Mouse (Mus musculus) liver, adult (tissue): ENCODE results near the gene Zfp664.

Source experiments
- GATA4 ChIP-seq: IDR thresholded peaks from 2 replicates; pipeline ENCODE4 v1.6.1; 2014; ENCODE audit warnings: mild to moderate bottlenecking, low read length; ENCODE audit not compliant: insufficient replicate concordance

Zfp664 gene

DNA sequence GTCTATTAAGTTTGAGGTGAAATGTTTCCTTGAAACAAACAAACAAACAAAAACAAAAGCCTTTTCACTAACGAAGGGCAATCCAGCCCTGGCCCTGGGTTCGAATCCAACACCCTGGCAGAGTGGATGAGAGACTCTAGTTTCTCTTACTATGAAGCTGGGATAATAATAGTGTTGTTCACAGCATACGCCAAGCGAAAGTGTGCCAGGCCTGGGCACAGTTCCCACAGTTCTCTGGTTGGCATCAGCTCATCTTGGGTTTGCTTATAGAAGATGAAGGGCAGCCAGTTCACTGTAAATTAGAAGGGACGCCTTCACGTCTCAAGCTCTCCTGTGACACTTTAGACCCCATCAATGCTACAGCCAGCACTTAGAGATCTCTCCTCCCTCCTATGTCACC is 39.2 kb downstream of the Zfp664 start:
- no peak for TF ChIP-seq GATA4

- no peak for TF ChIP-seq GATA4
These were observed 39.7 kb downstream of the Zfp664 start for GRCm38 (mm10) chr5:124902195-124902594.

DNA sequence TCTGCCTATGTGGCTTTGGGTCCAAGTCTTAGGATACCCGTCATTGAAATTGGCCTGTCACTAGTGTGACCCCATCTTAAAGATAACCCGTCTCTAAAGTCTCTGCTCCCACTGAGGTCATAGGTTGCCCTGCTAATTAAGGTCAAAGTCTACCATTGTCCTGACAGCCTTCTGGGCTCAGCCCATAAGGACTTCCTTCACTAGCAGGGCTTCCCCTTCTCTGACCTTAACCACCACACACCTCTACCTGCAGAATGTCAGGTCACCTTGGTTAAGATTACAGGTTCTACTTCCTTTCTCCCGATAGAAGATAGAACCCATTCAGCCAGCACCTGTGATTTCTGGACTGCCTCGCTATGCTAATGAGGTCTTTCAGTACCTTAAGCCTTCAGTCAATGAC is 41.4 kb downstream of the Zfp664 start:
- no peak for TF ChIP-seq GATA4

- TF ChIP-seq GATA4, result no peak
These were observed 44.4 kb downstream of the Zfp664 start for GRCm38 (mm10) chr5:124906890-124907289.

DNA sequence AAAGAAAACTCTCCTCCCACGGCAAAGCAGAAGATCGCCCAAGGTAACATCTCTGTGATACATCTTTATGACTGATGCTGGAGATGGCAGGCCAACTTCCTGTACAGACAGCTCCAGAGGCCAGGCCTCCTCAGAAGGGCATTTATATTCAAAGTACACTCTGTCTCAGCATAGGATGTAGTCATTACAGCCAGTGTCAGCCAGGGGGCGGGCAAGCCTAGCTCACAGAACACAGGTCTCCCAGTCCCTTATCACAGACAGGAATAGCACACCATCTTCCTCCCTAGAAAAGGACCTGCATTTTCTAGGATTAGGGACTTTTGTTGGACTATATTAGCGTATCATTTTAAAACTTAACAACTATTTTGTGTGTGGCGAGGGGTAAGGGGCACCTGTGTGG is 46.4 kb downstream of the Zfp664 start:
- TF ChIP-seq GATA4, result no peak; the same call in 1 of the 2 replicates

DNA sequence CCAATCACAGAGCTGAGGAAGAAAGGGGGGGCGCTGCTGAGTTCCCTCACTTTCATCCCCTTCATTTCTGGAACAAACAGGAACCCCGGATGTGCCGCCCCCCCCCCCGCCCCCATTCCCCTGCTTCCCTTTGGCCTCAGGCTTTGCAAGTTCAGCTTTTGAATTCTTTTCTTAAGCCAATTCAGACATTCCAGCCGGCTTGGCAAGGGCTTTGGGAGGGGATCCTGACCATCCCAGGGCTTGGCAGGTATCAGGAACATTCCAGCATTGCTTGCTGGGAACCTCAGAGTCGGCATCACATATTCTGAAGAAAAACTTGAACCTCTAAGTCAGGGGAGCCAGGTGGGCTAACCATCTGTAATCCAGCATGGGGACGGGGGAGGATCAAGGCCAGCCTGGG is 49.8 kb downstream of the Zfp664 start:
- no peak for TF ChIP-seq GATA4

DNA sequence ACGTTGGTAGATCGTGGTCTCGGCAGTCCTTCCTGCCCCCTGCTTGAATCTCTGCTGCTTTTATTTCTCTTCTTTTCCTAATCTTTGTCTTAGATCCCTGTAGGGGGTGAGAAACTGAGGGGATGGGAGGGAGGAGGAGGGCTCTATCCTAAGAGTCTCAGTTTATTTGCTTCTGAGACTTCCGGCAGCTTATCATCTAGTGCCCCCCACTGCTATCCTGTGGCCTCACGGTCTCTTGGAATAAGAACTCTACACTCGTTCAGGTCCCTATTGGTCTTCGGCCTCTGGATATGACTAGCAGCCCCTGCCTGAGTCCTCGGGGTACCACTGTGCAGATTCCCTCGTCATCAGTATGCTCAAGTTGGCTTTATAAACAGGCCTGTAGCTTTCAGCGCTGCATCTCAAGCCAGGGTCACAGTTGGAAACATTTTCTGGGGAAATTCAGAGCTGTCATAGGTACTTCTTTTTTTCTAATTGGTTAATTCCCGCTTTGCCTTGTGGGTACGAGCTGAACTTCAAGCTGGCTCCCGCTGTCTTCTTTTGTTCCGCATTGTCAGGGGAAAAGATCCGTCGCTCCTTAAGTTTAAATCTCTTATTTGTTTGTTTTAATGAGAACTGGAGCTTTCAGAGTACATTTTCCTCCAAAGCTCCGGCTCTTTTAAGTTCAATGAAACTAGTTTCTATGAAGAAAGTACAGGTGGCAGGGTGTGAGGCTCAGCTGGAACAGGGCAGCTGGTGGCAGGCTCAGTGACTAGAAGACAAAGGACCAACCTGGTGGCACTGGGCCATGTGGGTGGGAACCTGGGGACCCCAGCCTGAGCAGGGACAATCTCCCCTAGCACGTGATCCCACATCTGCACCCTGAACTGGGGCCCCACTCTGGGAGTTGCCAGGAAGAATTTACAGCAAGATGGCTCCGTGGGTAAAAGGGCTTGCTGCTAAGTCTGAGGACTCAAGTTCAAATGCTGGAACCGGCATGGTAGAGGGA is 50.7 kb downstream of the Zfp664 start:
- no peak for TF ChIP-seq GATA4

GRCm38 (mm10) chr5:124919798-124920197 is 57.3 kb downstream of the Zfp664 start:
- TF ChIP-seq GATA4, result no peak

GRCm38 (mm10) chr5:124921410-124921809 is 58.9 kb downstream of the Zfp664 start:
- TF ChIP-seq GATA4, result no peak

GRCm38 (mm10) chr5:124922356-124923352 is 60.2 kb downstream of the Zfp664 start:
- TF ChIP-seq GATA4, result no peak

- no peak for TF ChIP-seq GATA4
These were observed 67.0 kb downstream of the Zfp664 start for GRCm38 (mm10) chr5:124929425-124930054.

- TF ChIP-seq GATA4, result no peak
These were observed 67.6 kb downstream of the Zfp664 start for GRCm38 (mm10) chr5:124930055-124930439.

DNA sequence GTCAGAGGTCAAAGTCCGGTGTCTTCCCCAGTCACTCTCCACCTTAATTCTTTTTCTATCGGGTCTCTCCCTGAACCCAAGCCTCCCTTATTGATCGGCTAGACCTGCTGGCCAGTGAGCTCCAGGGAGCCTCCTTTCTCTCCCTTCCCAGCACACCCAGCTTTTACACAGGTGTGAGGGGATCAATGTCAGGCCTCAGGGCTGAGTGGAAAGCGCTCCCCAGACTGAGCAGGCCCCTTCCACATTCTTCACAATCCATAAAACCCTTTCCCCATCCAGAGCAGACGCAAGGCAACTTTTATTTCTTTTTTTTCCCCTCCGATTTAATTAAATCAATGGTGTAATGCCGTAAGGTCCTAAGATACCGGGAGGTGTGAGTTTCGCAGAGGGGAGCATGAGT is 68.1 kb downstream of the Zfp664 start:
- TF ChIP-seq GATA4, result no peak

GRCm38 (mm10) chr5:124931076-124931475 is 68.6 kb downstream of the Zfp664 start:
- TF ChIP-seq GATA4, result no peak

DNA sequence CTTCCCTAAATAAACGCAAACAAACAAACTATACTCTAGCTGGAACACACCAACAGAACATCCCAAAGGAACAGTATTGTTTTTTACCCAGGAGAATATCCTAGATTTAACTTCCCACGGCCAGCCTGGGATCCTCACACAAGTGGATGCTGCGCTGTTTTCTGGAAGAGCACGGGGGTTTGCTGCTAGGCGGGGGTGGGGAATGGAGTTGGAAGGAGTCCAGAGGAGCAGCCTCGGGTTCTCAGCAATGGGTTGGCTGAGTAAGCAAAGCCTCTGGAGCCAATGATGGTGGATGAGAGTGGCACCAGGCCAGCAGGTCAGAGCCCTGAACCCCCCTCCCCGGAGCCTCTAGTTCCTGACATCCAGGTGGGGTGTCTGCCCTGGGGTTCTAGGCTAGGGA is 72.1 kb downstream of the Zfp664 start:
- no peak for TF ChIP-seq GATA4
